Mouse (Mus musculus) liver, embryonic 12.5 days (tissue): ENCODE measurements at regions not wholly inside any gene's neighbourhood (a gene's known extent, or its start where the extent isn't known, plus 50 kb on each side); places are given as distances from the start of the nearest gene placed in this dataset.

Experiments used
- ATAC-seq: fragments of 200-750 bp; cut with Nextera tagmentation; 2 replicates; pipeline ENCODE4 v1.8.0; 2017; ENCODE audit warnings: moderate number of reproducible peaks, mild to moderate bottlenecking, moderate library complexity
- H3K27ac ChIP-seq: fragments of 300-500 bp; sonication (generic); 2 replicates; pipeline ENCODE4 v1.5.1; 2016; ENCODE audit warnings: mild to moderate bottlenecking
- H3K27me3 ChIP-seq: fragments of 300-500 bp; sonication (generic); replicated peaks from 2 replicates; pipeline ENCODE4 v1.6.1; 2016; ENCODE audit warnings: mild to moderate bottlenecking, moderate library complexity
- H3K36me3 ChIP-seq: fragments of 300-500 bp; sonication (generic); 2 replicates; pipeline ENCODE4 v1.6.1; 2016; ENCODE audit warnings: mild to moderate bottlenecking, moderate library complexity
- H3K4me1 ChIP-seq: fragments of 300-500 bp; sonication (generic); 2 replicates; pipeline ENCODE4 v1.6.1; 2016
- H3K4me2 ChIP-seq: fragments of 300-500 bp; sonication (generic); 2 replicates; pipeline ENCODE4 v1.6.1; 2016; ENCODE audit warnings: mild to moderate bottlenecking, moderate library complexity
- H3K4me3 ChIP-seq: fragments of 300-500 bp; sonication (generic); 2 replicates; pipeline ENCODE4 v1.5.1; 2016; ENCODE audit warnings: mild to moderate bottlenecking, moderate library complexity
- H3K9ac ChIP-seq: fragments of 300-500 bp; sonication (generic); 2 replicates; pipeline ENCODE4 v1.6.1; 2016; ENCODE audit warnings: mild to moderate bottlenecking, moderate library complexity
- H3K9me3 ChIP-seq: fragments of 300-500 bp; sonication (generic); replicated peaks from 2 replicates; pipeline ENCODE4 v1.6.1; 2016; ENCODE audit warnings: mild to moderate bottlenecking, moderate library complexity
- WGBS: fragments of 180-500 bp; shearing (Covaris S2); methylation state at CpG from one replicate; pipeline ENCODE4 v1.1.7; 2016; ENCODE audit not compliant: insufficient replicate concordance; 5-methylcytosine and 5-hydroxymethylcytosine counted together

DNA sequence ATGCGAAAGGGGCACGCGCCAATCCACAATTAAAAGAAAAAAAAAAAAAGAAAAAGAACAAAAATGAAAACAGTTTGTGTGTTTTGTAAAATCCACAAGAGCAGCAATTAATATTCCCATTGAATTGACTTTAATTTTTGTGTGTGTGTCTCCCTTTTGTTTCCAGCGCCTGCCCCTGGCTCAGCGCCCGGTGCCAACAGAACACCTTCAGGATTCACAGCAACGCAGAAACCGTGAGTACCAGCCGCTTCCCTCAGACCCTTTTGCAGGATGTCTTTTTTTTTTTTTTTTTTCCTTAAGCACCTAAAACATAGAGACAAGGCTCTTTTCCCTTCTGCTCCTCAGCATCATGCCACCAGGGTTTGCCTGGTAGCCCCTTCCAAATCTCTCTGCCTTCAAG, 244.1 kb upstream of the Pmfbp1 start:
- H3K4me3 ChIP-seq, result no peak overlapping the region
- WGBS, result 74% methylated on average over 9 of the region's 9 CpGs
- H3K9me3 ChIP-seq, result no peaks in the 10 kb centered on the region
- no peak overlapping the region for H3K9ac ChIP-seq
- H3K4me2 ChIP-seq, result no peak overlapping the region
- ATAC-seq, result no peak
- no peaks in the 10 kb centered on the region for H3K4me1 ChIP-seq
- H3K27ac ChIP-seq, result no peak overlapping the region
- no peaks in the 10 kb centered on the region for H3K27me3 ChIP-seq
- no peaks in the 10 kb centered on the region for H3K36me3 ChIP-seq

DNA sequence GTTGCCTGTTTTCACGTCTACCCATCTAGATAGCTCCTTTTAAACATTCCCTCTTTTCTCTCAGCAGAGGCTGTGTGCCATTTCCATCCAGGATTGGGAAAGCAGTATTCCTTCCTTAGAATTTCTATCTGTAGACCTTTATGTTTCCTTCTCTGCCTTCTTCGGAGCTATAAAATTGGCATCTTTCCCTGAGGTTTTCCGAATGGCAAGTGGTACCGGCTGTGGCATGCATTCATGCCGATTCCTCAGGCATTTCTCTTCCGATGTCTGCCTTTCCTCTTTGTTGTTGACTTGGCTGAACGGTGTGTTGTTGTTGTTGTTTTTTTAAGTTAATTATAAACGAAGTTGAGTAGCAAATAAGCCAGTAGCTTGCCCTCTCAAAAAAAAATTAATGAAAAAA, 243.3 kb upstream of the Pmfbp1 start:
- no peaks in the 10 kb centered on the region for H3K4me1 ChIP-seq
- ATAC-seq, result no peak
- no peak overlapping the region for H3K4me2 ChIP-seq
- no peaks in the 10 kb centered on the region for H3K27me3 ChIP-seq
- no peak overlapping the region for H3K4me3 ChIP-seq
- no peak overlapping the region for H3K9ac ChIP-seq
- no peaks in the 10 kb centered on the region for H3K36me3 ChIP-seq
- no peak overlapping the region for H3K27ac ChIP-seq
- 76% methylated on average over 8 of the region's 8 CpGs for WGBS
- H3K9me3 ChIP-seq, result no peaks in the 10 kb centered on the region

DNA sequence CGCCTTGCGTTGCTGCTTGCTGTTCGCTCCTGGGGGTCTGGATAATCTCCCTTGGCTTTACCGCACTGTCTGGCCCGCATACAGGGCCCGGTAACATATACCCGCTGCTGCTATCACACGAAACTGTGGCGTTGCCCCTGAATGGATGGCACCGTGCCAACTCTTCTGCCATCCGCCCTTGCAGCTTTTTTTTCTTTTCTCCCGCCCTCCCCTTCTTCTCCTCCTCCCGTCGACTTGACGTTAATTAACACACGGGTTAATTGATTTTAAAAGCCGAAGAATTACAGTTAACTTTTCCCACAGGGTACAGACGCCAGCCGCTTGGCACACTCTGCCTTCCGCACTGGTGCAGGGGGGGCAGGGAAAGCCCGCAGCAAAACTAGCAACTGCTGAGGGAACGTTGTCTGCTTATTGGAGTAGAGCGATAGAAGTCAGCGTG, 242.4 kb upstream of the Pmfbp1 start:
- no peak for ATAC-seq
- Histone ChIP-seq H3K27me3 (no peaks in the 10 kb centered on the region), H3K4me3 (no peak overlapping the region), H3K9ac (no peak overlapping the region), H3K36me3 (no peaks in the 10 kb centered on the region), H3K4me2 (no peak overlapping the region), H3K27ac (no peak overlapping the region), H3K4me1 (no peaks in the 10 kb centered on the region), H3K9me3 (no peaks in the 10 kb centered on the region)
- WGBS, result 74% methylated on average over 24 of the region's 24 CpGs

DNA sequence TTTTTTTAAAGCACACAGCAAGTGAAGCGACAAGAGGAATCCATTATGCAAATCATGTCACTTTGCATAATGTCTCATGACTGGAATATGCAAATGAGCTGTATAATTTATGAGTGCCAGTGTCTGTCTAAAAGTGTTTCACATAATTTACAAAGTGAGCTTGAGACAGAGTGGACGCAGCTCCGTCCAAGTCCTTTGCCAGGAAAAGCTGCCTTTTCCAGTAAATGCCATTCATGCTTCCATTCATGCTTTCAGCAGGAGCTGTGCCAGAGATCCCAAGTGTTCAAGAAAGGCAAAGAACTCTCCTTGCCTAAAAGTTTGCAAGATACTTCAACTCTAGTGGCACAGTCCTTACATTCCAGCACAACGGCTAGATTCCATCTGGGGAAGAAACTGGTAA, 241.4 kb upstream of the Pmfbp1 start:
- no peaks in the 10 kb centered on the region for H3K9me3 ChIP-seq
- WGBS, result 69% methylated on average over 4 of the region's 4 CpGs
- H3K27me3 ChIP-seq, result no peaks in the 10 kb centered on the region
- no peak overlapping the region for H3K4me3 ChIP-seq
- H3K4me2 ChIP-seq, result no peak overlapping the region
- no peaks in the 10 kb centered on the region for H3K36me3 ChIP-seq
- no peak overlapping the region for H3K9ac ChIP-seq
- no peak overlapping the region for H3K27ac ChIP-seq
- no peak for ATAC-seq
- no peaks in the 10 kb centered on the region for H3K4me1 ChIP-seq

DNA sequence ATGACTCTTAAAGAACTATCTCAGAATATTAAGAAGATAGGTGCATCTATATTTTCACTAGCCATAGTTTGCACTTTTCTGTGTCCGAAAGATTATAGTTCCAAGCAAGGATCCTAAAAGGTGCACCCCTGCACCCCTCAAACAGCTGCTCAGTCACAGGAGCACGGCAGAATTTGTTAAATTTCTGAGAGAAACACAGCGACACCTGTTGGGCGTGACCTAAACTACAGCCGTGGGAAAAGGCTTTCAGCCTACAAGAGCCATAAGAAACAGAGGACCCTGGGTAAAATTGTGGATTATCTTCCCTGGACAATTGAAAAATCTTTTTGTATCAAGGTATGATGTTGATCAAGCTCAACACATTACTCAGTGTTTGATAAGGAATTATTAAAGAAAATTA, 214.7 kb upstream of the Pmfbp1 start:
- Histone ChIP-seq H3K4me3 (no peak overlapping the region), H3K4me1 (no peaks in the 10 kb centered on the region), H3K27ac (no peak overlapping the region), H3K36me3 (no peaks in the 10 kb centered on the region), H3K9me3 (no peaks in the 10 kb centered on the region), H3K4me2 (no peak overlapping the region), H3K9ac (no peak overlapping the region), H3K27me3 (no peaks in the 10 kb centered on the region)
- no peak for ATAC-seq
- WGBS, result 8% methylated on average over 5 of the region's 5 CpGs

DNA sequence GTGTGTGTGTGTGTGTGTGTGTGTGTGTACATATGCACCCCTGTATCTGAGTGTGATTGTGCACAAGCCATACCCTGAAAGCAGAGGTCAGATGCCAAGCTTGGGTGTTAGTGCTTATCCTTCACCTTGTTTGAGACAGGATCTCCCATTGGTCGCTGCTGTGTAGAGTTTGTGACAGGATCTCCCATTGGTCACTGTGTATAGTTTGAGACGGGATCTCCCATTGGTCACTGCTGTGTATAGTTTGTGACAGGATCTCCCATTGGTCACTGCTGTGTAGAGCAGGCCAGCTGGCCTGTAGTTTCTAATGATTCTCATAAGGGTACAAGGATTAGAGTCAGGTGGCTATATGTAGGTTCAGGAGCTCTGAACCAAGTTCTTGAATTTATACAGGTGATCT, 213.3 kb upstream of the Pmfbp1 start:
- no peak for ATAC-seq
- Histone ChIP-seq H3K36me3 (no peaks in the 10 kb centered on the region), H3K9ac (no peak overlapping the region), H3K4me1 (no peaks in the 10 kb centered on the region), H3K27ac (no peak overlapping the region), H3K4me2 (no peak overlapping the region), H3K4me3 (no peak overlapping the region), H3K27me3 (no peaks in the 10 kb centered on the region), H3K9me3 (no peaks in the 10 kb centered on the region)
- 58% methylated on average over 2 of the region's 2 CpGs for WGBS

DNA sequence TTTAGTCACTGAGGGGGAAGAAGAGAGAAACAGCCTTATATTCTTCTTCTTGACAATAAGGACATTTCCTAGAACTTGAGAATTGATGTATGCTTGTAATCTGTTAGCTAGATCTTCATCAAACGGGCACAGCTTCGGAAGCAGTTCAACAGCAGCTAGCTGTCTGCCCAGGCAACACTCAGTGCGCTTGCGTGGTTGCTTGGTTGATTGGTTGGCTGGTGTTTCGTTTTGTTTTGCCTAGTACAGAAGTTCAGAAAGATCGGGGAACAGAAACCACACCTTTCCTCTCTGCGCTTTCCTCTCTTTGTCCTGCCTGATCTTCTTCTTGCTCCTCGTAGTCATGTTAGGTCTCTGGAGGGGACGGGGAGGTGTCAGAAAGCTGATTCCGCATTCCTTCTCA, 212.2 kb upstream of the Pmfbp1 start:
- ATAC-seq, result no peak
- 44% methylated on average over 10 of the region's 10 CpGs for WGBS
- H3K4me2 ChIP-seq, result no peak overlapping the region

DNA sequence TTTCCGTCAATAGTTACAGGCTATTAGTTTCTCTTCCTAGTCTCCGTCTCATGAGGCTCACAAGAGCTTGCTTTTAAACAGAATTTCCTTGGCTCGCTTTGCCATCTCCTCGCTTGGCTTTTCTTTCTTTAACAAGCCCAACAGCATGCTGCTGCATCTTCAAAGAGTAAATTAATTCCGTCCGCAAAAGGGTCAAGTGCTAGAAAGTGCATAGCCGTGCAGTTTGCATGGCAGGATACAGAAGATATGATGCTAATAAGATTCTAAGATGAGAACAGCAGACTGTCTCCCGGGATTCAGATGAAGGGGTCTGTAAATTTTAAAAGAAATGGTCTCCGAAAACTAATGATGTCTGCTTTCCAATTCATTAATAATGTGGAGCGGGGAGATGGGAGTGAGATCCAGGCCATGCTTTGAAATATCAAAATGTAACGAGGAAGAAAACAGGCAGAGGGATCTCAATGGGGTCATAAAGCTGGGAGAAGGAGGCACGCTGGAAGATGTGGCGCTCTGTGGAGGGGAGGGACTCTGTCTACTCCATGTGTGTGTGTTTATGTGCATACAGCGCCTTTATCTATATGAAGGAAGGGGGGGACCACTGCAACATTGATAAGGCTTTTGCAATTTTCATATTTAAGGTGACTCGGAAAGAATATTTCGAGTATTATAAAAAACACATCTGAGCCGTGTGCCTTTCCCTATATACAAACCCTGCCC, 183.0 kb upstream of the Pmfbp1 start:
- no peaks in the 10 kb centered on the region for H3K4me1 ChIP-seq
- no peaks in the 10 kb centered on the region for H3K36me3 ChIP-seq
- H3K27me3 ChIP-seq, result no peaks in the 10 kb centered on the region
- no peak overlapping the region for H3K4me2 ChIP-seq
- H3K9me3 ChIP-seq, result no peaks in the 10 kb centered on the region
- H3K4me3 ChIP-seq, result no peak overlapping the region
- H3K27ac ChIP-seq, result no peak overlapping the region
- no peak overlapping the region for H3K9ac ChIP-seq
- 73% methylated on average over 17 of the region's 17 CpGs for WGBS
- no peak for ATAC-seq

More for the DNA sequence above, 212.2 kb upstream of the Pmfbp1 start:
- Histone ChIP-seq H3K36me3 (no peaks in the 10 kb centered on the region), H3K9me3 (no peaks in the 10 kb centered on the region), H3K4me1 (no peaks in the 10 kb centered on the region), H3K27ac (no peak overlapping the region), H3K9ac (no peak overlapping the region), H3K27me3 (no peaks in the 10 kb centered on the region), H3K4me3 (no peak overlapping the region)

DNA sequence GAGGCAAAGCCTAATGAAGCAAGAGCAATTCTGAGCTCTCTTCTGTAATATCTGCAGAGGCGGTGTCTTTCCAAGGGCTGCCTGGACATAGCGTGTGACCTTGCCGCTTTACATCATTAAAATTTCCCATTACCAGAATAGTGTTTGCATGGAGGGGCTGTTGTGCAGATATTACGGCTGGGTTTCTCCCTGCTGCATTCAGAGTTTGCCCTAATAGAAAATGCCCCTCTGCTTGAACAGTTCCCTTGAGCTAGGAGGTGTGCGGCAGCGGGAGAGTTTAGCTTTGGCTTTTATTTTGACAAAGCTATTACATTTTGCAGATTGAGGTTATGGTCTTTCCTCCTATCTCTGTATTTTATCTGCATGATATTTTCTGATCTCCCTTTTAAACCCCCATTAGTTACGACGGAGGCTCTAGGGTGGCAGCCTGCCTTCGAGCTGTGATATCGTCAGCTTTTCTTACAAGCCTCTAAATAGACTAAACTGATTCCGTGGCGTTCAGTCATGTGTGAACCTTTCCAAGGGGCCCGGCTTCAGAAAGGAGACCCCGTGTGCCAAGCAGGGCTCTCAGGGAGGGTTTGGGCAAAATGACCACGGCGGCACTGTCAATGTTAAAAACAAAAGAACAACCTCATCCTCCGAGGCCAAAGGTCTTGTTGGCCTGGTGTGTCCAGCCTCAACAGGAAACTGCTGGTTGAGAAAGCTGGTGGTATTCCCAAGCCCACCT, 182.2 kb upstream of the Pmfbp1 start:
- 64% methylated on average over 17 of the region's 17 CpGs for WGBS
- H3K27me3 ChIP-seq, result no peaks in the 10 kb centered on the region
- no peaks in the 10 kb centered on the region for H3K36me3 ChIP-seq
- H3K4me3 ChIP-seq, result no peak overlapping the region
- H3K9ac ChIP-seq, result no peak overlapping the region
- ATAC-seq, result no peak
- H3K9me3 ChIP-seq, result no peaks in the 10 kb centered on the region
- no peaks in the 10 kb centered on the region for H3K4me1 ChIP-seq
- no peak overlapping the region for H3K4me2 ChIP-seq
- no peak overlapping the region for H3K27ac ChIP-seq

DNA sequence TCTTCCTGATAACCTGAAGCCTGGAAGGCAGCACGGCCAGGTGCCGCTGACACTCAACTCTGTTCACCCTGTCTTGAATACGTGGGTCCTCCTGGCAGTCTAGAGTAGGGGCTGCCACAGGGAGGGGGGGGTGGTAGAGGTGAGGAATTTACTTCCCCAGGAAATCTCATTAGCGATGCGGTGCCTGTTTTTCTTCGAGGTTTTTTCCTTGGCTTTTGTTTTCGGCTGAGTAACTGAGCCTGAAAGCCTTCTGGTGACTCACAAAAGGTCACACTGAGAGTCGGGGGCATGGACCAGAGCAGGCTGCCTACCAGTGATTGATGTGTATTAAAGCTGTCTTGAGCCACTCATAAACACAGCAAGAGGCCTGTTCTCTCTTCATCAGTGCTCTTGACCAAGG, 181.1 kb upstream of the Pmfbp1 start:
- ATAC-seq, result no peak
- 28% methylated on average over 8 of the region's 8 CpGs for WGBS

DNA sequence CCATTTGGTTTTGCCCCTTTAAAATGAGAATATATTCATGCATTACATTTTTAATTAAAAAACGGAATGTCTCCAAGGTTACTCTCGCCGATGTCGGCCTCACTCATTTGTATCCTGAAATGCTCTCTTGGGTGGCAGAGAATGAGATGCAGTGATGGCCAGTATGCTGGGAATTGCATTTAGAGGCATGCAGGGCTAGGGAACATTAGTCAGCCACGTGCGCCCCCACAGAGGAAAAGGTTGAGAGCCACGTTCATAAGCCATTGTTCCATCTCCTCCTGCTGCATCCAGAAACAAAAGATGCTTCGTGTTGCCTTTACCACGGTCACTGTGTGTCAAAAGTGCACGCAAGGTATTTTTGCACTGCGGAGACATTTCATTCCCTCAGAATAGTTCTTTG, 172.9 kb upstream of the Pmfbp1 start:
- no peaks in the 10 kb centered on the region for H3K27me3 ChIP-seq

More for the DNA sequence above, 181.1 kb upstream of the Pmfbp1 start:
- Histone ChIP-seq H3K4me1 (no peaks in the 10 kb centered on the region), H3K9me3 (no peaks in the 10 kb centered on the region), H3K27me3 (no peaks in the 10 kb centered on the region), H3K27ac (no peak overlapping the region), H3K4me3 (no peak overlapping the region), H3K4me2 (no peak overlapping the region), H3K36me3 (no peaks in the 10 kb centered on the region), H3K9ac (no peak overlapping the region)

DNA sequence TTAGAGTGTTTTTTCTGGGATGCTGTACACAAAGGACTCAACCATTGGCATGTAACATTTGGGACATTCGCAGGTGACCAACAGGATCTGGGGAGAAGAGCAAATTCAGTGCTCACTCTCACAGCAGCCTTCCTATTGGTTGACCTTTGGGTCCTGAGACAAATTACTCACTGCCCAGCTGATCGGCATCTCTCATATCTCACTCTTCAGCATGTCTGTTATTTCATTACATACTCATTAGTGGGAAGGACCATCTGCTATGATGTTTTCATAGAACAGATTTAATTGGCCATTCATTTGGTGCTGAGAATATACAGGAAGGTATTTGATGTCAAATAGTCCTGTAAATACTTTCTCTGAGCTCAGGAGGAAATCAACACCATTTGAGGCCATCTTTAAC, 170.5 kb upstream of the Pmfbp1 start:
- WGBS, result 78% methylated on average over 2 of the region's 2 CpGs

More for the DNA sequence above, 172.9 kb upstream of the Pmfbp1 start:
- Histone ChIP-seq H3K4me2 (no peak overlapping the region), H3K27ac (no peak overlapping the region), H3K9ac (no peak overlapping the region), H3K9me3 (no peaks in the 10 kb centered on the region), H3K36me3 (no peaks in the 10 kb centered on the region), H3K4me3 (no peak overlapping the region), H3K4me1 (no peaks in the 10 kb centered on the region)
- no peak for ATAC-seq
- WGBS, result 76% methylated on average over 11 of the region's 11 CpGs

More for the DNA sequence above, 170.5 kb upstream of the Pmfbp1 start:
- H3K4me1 ChIP-seq, result no peaks in the 10 kb centered on the region
- H3K27me3 ChIP-seq, result no peaks in the 10 kb centered on the region
- H3K4me2 ChIP-seq, result no peak overlapping the region
- no peaks in the 10 kb centered on the region for H3K9me3 ChIP-seq
- ATAC-seq, result no peak
- no peak overlapping the region for H3K4me3 ChIP-seq
- H3K36me3 ChIP-seq, result no peaks in the 10 kb centered on the region
- no peak overlapping the region for H3K27ac ChIP-seq
- H3K9ac ChIP-seq, result no peak overlapping the region
